Mouse (Mus musculus) embryonic fibroblast, embryonic 13.5 days (primary cell): ENCODE data around the gene Tfam.

ENCODE experiments used
- CTCF ChIP-seq: IDR thresholded peaks from 2 replicates; pipeline ENCODE4 v1.5.1; 2011; ENCODE audit warnings: mild to moderate bottlenecking, control low read depth, low read length, moderate library complexity, borderline replicate concordance; ENCODE audit not compliant: insufficient read depth
- POLR2A ChIP-seq: IDR thresholded peaks from 2 replicates; pipeline ENCODE4 v1.6.1; 2011; ENCODE audit warnings: low read depth, mild to moderate bottlenecking, control low read depth, low read length, moderate library complexity

- TF ChIP-seq CTCF (no peak), POLR2A (no peak)
Observed at GRCm38 (mm10) chr10:71253147-71253546, 15.1 kb upstream of the Tfam start.
